Mouse (Mus musculus) midbrain, embryonic 16.5 days (tissue): ENCODE data around the gene Ltn1. TPM values are rescaled to one million over a fixed set of nuclear protein-coding genes. Genes with fewer than 3 reads are reported as not detected.
A peak's percentile ranks its signal among the peaks of the same experiment; 100 is the strongest.

ENCODE experiments used
- ATAC-seq: fragments of 200-750 bp; cut with Nextera tagmentation; 2 replicates; pipeline ENCODE4 v1.8.0; 2017; ENCODE audit warnings: moderate TSS enrichment
- H3K27ac ChIP-seq: fragments of 300-500 bp; sonication (generic); 2 replicates; pipeline ENCODE4 v1.5.1; 2014; ENCODE audit warnings: mild to moderate bottlenecking, low read length, mixed read lengths
- H3K27me3 ChIP-seq: fragments of 300-500 bp; sonication (generic); 2 replicates; pipeline ENCODE4 v1.6.1; 2014; ENCODE audit warnings: low read depth, low read length, mixed read lengths; ENCODE audit not compliant: control insufficient read depth, insufficient read depth
- H3K36me3 ChIP-seq: fragments of 300-500 bp; sonication (generic); 2 replicates; pipeline ENCODE4 v1.6.1; 2014; ENCODE audit warnings: mild to moderate bottlenecking, low read length, moderate library complexity, mixed read lengths; ENCODE audit not compliant: control insufficient read depth, insufficient read depth
- H3K4me1 ChIP-seq: fragments of 300-500 bp; sonication (generic); 2 replicates; pipeline ENCODE4 v1.6.1; 2014; ENCODE audit warnings: mild to moderate bottlenecking, low read length, mixed read lengths; ENCODE audit not compliant: control insufficient read depth, insufficient read depth
- H3K4me2 ChIP-seq: fragments of 300-500 bp; sonication (generic); 2 replicates; pipeline ENCODE4 v1.6.1; 2014; ENCODE audit warnings: mild to moderate bottlenecking, low read length, mixed read lengths
- H3K4me3 ChIP-seq: fragments of 300-500 bp; sonication (generic); 2 replicates; pipeline ENCODE4 v1.5.1; 2014; ENCODE audit warnings: low read depth, mild to moderate bottlenecking, low read length, moderate library complexity, mixed read lengths
- H3K9ac ChIP-seq: fragments of 300-500 bp; sonication (generic); 2 replicates; pipeline ENCODE4 v1.6.1; 2014; ENCODE audit warnings: low read depth, low read length, mixed read lengths
- H3K9me3 ChIP-seq: fragments of 300-500 bp; sonication (generic); replicated peaks from 2 replicates; pipeline ENCODE4 v1.6.1; 2014; ENCODE audit warnings: mild to moderate bottlenecking, low read length, mixed read lengths; ENCODE audit not compliant: control insufficient read depth, poor library complexity, severe bottlenecking
- WGBS: fragments of 180-500 bp; shearing (Covaris S2); extraction: QIAGEN DNeasy Blood & Tissue Kit; methylation state at CpG from one replicate; pipeline ENCODE4 v1.1.7; 2014; 5-methylcytosine and 5-hydroxymethylcytosine counted together
- polyA plus RNA-seq: library from polyadenylated mRNA; unstranded; fragments of >200 nt; fragmentation: Nextera tagmentation; extraction: Ambion mirVana; gene quantifications from 2 replicates; pipeline ENCODE4 v1.2.1, GENCODE M21; 2015

The Ltn1 gene
- polyA plus RNA-seq, 1 experiment from 2014 or later = 23.7 TPM

GRCm38 (mm10) chr16:87364231-87364630 is 68.2 kb downstream of the Ltn1 start:
- Histone ChIP-seq H3K9me3 (no peaks in the 10 kb centered on the region), H3K27ac (no peak overlapping the region), H3K9ac (no peak overlapping the region), H3K4me2 (no peak overlapping the region), H3K4me1 (no peaks in the 10 kb centered on the region), H3K4me3 (no peak overlapping the region), H3K36me3 (peaks cover 21% of the 10 kb centered on the region), H3K27me3 (no peaks in the 10 kb centered on the region)
- no peak for ATAC-seq
- 93% methylated on average over 4 of the region's 4 CpGs for WGBS

DNA sequence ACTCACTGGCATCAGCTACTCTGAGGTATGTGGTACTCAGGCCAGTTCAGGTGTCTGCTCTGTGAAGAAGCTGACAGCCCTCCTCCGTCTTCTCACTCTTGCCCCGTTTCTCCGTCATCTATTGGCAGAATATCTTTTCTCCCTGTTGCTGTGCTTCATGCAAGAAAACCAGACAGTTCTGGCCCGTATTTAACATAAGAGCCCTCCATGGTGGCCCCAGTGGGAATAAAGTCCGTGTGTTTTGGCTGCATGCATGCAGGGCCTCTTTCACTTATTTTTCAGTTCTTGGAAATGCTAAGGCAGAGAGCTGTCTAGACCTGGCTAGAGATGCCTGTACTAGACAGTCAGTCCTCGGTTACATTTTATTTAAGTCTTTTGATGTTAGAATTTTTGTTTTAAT is 72.3 kb downstream of the Ltn1 start:
- Histone ChIP-seq H3K27me3 (no peaks in the 10 kb centered on the region), H3K4me3 (no peak overlapping the region), H3K9ac (no peak overlapping the region), H3K4me2 (no peak overlapping the region), H3K27ac (no peak overlapping the region), H3K36me3 (peaks cover 21% of the 10 kb centered on the region), H3K4me1 (no peaks in the 10 kb centered on the region), H3K9me3 (no peaks in the 10 kb centered on the region)
- WGBS = 95% methylated on average over 6 of the region's 6 CpGs
- ATAC-seq = no peak

- H3K36me3 ChIP-seq = no peaks in the 10 kb centered on the region; the same call in 1 of the 2 replicates
- H3K27ac ChIP-seq = peak overlapping the region; percentile 97
- peak overlapping the region; percentile 88 for H3K4me3 ChIP-seq
- H3K9me3 ChIP-seq = 0 out of 2 replicates have a peak, but pooled peaks cover 2% of the 10 kb centered on the region
- H3K9ac ChIP-seq = peak overlapping the region; percentile 83
- peak; percentile 22; the same call in 1 of the 2 replicates for ATAC-seq
- peak overlapping the region; percentile 67 for H3K4me2 ChIP-seq
- no peaks in the 10 kb centered on the region for H3K27me3 ChIP-seq
- H3K4me1 ChIP-seq = no peaks in the 10 kb centered on the region
- 84% methylated on average over 7 of the region's 7 CpGs for whole genome bisulfite sequencing
Measured at GRCm38 (mm10) chr16:87354748-87355147, 77.7 kb downstream of the Ltn1 start.

DNA sequence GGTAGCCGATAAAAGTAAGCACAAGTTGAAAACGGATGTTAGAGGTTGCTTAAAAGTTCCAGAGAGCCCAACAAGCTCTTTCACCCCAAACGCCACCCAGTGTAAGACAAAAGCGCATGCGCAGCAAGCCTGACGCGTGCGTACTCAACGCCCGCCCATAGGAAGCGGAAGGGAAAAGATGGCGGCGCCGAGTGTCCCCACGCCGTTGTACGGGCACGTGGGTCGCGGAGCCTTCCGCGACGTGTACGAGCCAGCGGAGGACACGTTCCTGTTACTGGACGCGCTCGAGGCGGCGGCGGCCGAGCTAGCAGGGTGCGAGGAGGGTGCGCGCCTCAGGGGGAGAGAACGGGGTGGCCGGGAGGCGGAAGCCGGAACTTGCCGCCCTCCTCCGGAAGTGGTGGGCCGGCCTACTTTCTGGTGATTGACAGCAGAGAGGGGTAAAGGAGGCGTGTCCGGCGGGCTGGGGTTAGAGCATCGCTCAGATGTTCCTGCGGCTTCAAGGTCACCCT is 78.3 kb downstream of the Ltn1 start, which contains the start of gene N6amt1:
TSS of gene N6amt1 (plus strand) at position 111 of the 509 bp plus-strand sequence.
- Histone ChIP-seq H3K9ac (peak within 1 kb of the TSS; percentile 83), H3K4me1 (no peaks in the 10 kb centered on the region), H3K27me3 (no peaks in the 10 kb centered on the region), H3K4me3 (peak within 1 kb of the TSS; percentile 88), H3K4me2 (peak within 1 kb of the TSS; percentile 67), H3K9me3 (0 out of 2 replicates have a peak, but pooled peaks cover 2% of the 10 kb centered on the region), H3K36me3 (no peaks in the 10 kb centered on the region; the same call in 1 of the 2 replicates), H3K27ac (peak within 1 kb of the TSS; percentile 97)
- ATAC-seq = peak; percentile 99
- WGBS = under 1% methylated on average over 48 of the region's 48 CpGs

DNA sequence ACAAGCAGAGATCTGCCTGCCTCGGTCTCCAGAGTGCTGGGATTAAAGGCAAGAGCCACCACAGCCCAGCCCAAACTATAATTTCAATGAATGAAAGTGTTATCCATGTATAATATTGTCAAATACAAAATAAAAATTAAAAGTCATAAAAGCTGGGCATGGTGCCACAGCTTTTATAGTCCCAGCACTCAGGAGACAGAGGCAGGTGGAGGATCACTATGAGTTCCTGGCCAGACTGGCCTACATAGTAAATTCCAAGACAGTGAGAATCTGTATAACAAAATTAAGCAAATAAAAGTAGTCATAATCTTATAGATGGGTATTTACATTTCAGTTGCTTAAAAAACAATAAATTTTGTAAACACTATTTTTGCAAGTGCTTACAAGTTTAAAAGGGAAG is 78.8 kb downstream of the Ltn1 start:
- Histone ChIP-seq H3K27ac (no peak overlapping the region), H3K4me2 (peak overlapping the region; percentile 67), H3K4me3 (peak overlapping the region; percentile 88), H3K27me3 (no peaks in the 10 kb centered on the region), H3K4me1 (no peaks in the 10 kb centered on the region), H3K36me3 (no peaks in the 10 kb centered on the region), H3K9me3 (0 out of 2 replicates have a peak, but pooled peaks cover 2% of the 10 kb centered on the region), H3K9ac (no peak overlapping the region)
- peak; percentile 44 for ATAC-seq
- 100% methylated on average over 1 of the region's 1 CpGs for WGBS

DNA sequence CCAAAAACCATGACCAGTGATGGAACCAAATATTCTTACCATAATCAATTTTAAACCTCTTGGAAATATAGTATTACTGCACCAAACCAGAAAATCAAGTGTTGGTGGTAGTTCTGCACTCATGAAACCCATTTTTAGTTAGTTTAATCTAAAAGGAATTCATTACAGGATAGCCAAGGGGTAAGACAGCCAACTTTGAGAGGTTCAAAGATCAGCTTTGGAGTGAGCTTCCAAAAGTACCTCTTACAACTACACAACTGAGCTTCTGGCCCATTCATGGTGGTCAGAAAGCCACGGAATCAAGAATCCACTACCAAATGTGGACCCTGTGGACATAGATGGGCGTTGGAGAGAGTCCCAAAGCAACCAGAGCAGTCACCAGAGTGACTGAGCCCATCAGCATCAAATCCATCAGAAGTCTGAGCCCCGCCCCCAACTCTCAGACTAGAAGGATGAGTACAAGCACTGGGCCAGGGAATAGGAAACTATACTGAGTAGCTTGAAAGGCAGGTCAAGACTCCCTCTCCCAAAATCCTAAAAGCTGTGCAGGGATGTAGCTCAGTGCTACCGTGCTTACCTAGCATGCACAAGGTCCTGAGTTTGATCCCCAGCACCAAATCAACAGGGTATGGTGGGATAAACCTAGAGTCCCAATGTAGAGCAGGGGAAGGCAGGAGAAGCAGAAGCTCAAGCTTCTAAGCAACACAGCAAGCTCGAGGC is 80.9 kb downstream of the Ltn1 start:
- Histone ChIP-seq H3K4me3 (no peak overlapping the region), H3K9me3 (0 out of 2 replicates have a peak, but pooled peaks cover 2% of the 10 kb centered on the region), H3K9ac (no peak overlapping the region), H3K4me1 (no peaks in the 10 kb centered on the region), H3K27me3 (no peaks in the 10 kb centered on the region), H3K36me3 (no peaks in the 10 kb centered on the region), H3K27ac (no peak overlapping the region), H3K4me2 (no peak overlapping the region)
- no peak for ATAC-seq
- WGBS = 73% methylated on average over 5 of the region's 5 CpGs

- Histone ChIP-seq H3K4me2 (no peak overlapping the region), H3K27me3 (no peaks in the 10 kb centered on the region), H3K27ac (no peak overlapping the region), H3K4me3 (no peak overlapping the region), H3K36me3 (no peaks in the 10 kb centered on the region), H3K4me1 (no peaks in the 10 kb centered on the region), H3K9ac (no peak overlapping the region), H3K9me3 (0 out of 2 replicates have a peak, but pooled peaks cover 2% of the 10 kb centered on the region)
- ATAC-seq = no peak
- 97% methylated on average over 2 of the region's 2 CpGs for WGBS
Measured at GRCm38 (mm10) chr16:87348133-87348532, 84.3 kb downstream of the Ltn1 start.

GRCm38 (mm10) chr16:87341043-87341572 is 91.3 kb downstream of the Ltn1 start:
- no peak for ATAC-seq
- Histone ChIP-seq H3K4me2 (no peak overlapping the region), H3K4me1 (no peaks in the 10 kb centered on the region), H3K4me3 (no peak overlapping the region), H3K36me3 (no peaks in the 10 kb centered on the region), H3K27me3 (no peaks in the 10 kb centered on the region), H3K27ac (no peak overlapping the region), H3K9ac (no peak overlapping the region), H3K9me3 (no peaks in the 10 kb centered on the region)
- 85% methylated on average over 6 of the region's 6 CpGs for WGBS

DNA sequence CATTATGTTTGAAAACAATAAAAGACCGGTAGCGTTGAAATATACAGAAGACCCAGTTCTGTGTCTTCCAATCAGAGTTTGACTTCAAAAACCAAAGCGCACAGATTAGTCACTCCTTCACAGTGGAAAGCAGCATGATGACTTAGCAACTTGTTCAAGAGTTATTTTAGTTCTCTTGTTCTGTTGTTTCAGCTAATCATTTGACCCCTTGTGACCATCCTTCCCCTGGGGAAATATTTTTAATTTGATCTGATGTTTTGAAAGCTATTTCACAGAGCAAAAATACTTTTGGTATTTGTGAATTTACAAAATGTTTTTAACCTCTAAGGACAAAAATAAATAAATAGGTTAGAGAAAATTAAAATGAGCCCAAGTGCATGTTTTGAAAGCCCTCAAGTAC is 97.7 kb downstream of the Ltn1 start:
- H3K4me2 ChIP-seq = no peak overlapping the region
- 91% methylated on average over 3 of the region's 3 CpGs for WGBS

More for the DNA sequence above, 97.7 kb downstream of the Ltn1 start:
- no peak overlapping the region for H3K4me3 ChIP-seq
- no peak overlapping the region for H3K9ac ChIP-seq
- no peaks in the 10 kb centered on the region for H3K4me1 ChIP-seq
- H3K27ac ChIP-seq = no peak overlapping the region
- H3K27me3 ChIP-seq = no peaks in the 10 kb centered on the region
- 0 out of 2 replicates have a peak, but pooled peaks cover 2% of the 10 kb centered on the region for H3K9me3 ChIP-seq
- no peaks in the 10 kb centered on the region for H3K36me3 ChIP-seq
- no peak for ATAC-seq
